Mouse (Mus musculus) small intestine, adult 2 months (tissue): ENCODE data around the gene Ehd2. TPM values are rescaled to one million over a fixed set of nuclear protein-coding genes. Genes with fewer than 3 reads are reported as not detected.

Experiments
- H3K27ac ChIP-seq: fragments of 200-500 bp; 2 replicates; pipeline ENCODE4 v1.5.1; 2012; ENCODE audit warnings: low read depth, low read length, control low read depth, inconsistent platforms; ENCODE audit not compliant: insufficient read depth
- H3K27me3 ChIP-seq: fragments of 200-500 bp; 2 replicates; pipeline ENCODE4 v1.6.1; 2012; ENCODE audit warnings: mild to moderate bottlenecking, moderate library complexity, low read length, inconsistent platforms; ENCODE audit not compliant: control insufficient read depth, insufficient read depth
- H3K36me3 ChIP-seq: fragments of 200-500 bp; 2 replicates; pipeline ENCODE4 v1.6.1; 2012; ENCODE audit warnings: mild to moderate bottlenecking, low read length, control low read depth, inconsistent platforms; ENCODE audit not compliant: control insufficient read depth, insufficient read depth
- H3K4me1 ChIP-seq: fragments of 200-500 bp; 2 replicates; pipeline ENCODE4 v1.6.1; 2012; ENCODE audit warnings: low read length, inconsistent platforms, mixed read lengths; ENCODE audit not compliant: control insufficient read depth, insufficient read depth, insufficient read length
- H3K4me3 ChIP-seq: fragments of 200-500 bp; 2 replicates; pipeline ENCODE4 v1.5.1; 2012; ENCODE audit warnings: low read depth, mild to moderate bottlenecking, control low read depth, inconsistent platforms, low read length, moderate library complexity
- CTCF ChIP-seq: fragments of 200-500 bp; IDR thresholded peaks from 2 replicates; pipeline ENCODE4 v1.5.1; 2012; ENCODE audit warnings: low read depth, mild to moderate bottlenecking, control low read depth, inconsistent platforms, low read length, moderate library complexity, mixed read lengths; ENCODE audit not compliant: insufficient replicate concordance, insufficient read length; ENCODE audit errors: extremely low read depth
- POLR2A ChIP-seq: fragments of 200-500 bp; IDR thresholded peaks from 2 replicates; pipeline ENCODE4 v1.6.1; 2012; ENCODE audit warnings: low read depth, mild to moderate bottlenecking, control low read depth, inconsistent platforms, low read length, moderate library complexity
- WGBS: fragments of 180-500 bp; shearing (Covaris S2); methylation state at CpG from one replicate; pipeline ENCODE4 v1.1.7; 2018; 5-methylcytosine and 5-hydroxymethylcytosine counted together
- polyA plus RNA-seq: library from polyadenylated mRNA; depleted of rRNA; stranded (reverse); fragments of >200 nt; gene quantifications from 2 replicates; pipeline ENCODE4 v1.2.3, GENCODE M21; 2012

Gene Ehd2
- polyA plus RNA-seq, 1 experiment = 14.5 TPM

DNA sequence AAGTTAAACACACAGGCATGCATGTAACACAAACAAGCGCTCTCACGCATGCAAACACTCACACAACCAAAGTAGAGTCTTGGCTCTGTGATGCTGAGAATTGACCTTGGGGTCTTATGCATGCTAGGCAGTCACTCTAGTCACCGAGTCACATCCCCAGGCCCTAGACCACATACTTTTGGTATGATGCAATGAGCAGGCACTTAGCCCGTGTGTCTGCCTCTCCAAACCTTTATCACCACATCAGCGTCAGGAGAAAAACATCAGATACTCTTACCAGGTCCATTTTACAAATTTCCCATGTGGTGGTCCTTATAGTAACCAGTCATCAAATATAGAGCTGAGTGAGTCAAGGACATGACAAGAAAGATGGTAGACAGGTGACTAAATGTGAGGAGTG lies 43.3 kb upstream of the Ehd2 start:
- Histone ChIP-seq H3K4me1 (peaks cover 37% of the 10 kb centered on the region; the same call in 1 of the 2 replicates), H3K4me3 (no peak overlapping the region), H3K36me3 (no peaks in the 10 kb centered on the region), H3K27ac (no peak overlapping the region), H3K27me3 (no peaks in the 10 kb centered on the region)
- WGBS = 71% methylated on average over 5 of the region's 5 CpGs
- no peak for TF ChIP-seq CTCF
- no peak for TF ChIP-seq POLR2A

- Histone ChIP-seq H3K4me3 (no peak overlapping the region), H3K27me3 (no peaks in the 10 kb centered on the region), H3K36me3 (no peaks in the 10 kb centered on the region), H3K27ac (no peak overlapping the region), H3K4me1 (peaks cover 31% of the 10 kb centered on the region; the same call in 1 of the 2 replicates)
- TF ChIP-seq CTCF = no peak
- no peak for TF ChIP-seq POLR2A
- 87% methylated on average over 7 of the region's 7 CpGs for WGBS
These were observed 42.3 kb upstream of the Ehd2 start for GRCm38 (mm10) chr7:16009636-16010035.

DNA sequence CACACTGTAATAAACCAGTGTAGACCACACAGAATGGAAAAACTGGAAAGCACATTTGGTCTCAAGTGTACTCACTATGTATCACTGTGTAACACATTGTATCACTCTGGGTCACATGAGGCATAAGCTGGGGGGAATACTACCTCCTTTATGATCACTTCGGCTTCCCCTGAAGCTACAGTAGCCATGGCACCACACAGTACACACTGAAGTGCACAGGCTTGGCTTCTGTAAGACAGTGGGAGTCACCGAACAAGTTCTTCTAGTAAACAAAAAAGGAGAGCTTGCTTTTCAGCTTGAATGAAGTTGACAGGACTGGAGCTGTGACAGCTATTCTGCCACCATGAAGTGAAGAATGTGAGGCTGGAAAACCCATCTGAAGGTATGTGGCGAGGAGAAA lies 37.7 kb upstream of the Ehd2 start:
- TF ChIP-seq CTCF = no peak
- no peak for TF ChIP-seq POLR2A
- WGBS = 68% methylated on average over 3 of the region's 3 CpGs
- Histone ChIP-seq H3K4me1 (peaks cover 17% of the 10 kb centered on the region), H3K27me3 (no peaks in the 10 kb centered on the region), H3K4me3 (no peak overlapping the region), H3K27ac (0 out of 2 replicates have a peak overlapping the region, but pooled peaks have one; percentile 49), H3K36me3 (no peaks in the 10 kb centered on the region)

DNA sequence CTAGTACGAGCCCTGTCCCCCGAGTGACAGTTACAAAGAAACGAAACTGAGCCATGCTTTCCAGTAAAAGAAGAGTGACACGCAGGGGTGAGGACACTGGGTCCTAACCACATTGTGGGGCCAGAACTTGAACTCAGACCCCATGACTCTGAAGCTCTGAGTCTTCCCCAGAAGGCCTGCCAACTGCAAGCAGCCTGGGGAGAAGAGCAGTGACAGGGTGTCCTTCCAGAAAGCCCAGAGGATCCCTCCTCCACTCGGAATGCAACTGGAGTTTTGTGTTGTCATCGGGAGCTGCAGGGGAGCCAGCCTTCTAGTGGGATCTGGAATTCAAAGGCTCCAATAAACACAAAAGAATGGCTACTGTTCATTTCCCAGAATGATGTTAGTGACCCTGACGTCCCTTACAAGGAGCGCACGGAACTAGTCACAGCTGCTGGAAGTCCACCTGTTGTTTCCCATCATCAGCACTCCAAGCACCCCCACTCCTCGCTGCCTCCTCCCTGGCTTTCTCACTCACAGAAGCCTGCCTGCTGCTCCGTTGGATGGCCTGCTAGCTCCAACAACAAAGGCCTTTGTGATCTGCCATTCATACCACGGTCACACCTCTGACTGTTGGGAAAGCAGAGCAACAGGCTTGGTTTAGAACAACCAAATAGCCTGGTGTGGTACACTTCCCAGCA lies 37.0 kb upstream of the Ehd2 start:
- WGBS = 72% methylated on average over 12 of the region's 12 CpGs
- Histone ChIP-seq H3K27me3 (no peaks in the 10 kb centered on the region), H3K4me1 (peaks cover 17% of the 10 kb centered on the region), H3K36me3 (peaks cover 1% of the 10 kb centered on the region), H3K27ac (peak overlapping the region; percentile 49), H3K4me3 (no peak overlapping the region)
- TF ChIP-seq POLR2A (no peak), CTCF (no peak)

- Histone ChIP-seq H3K4me1 (peaks cover 17% of the 10 kb centered on the region), H3K36me3 (peaks cover 5% of the 10 kb centered on the region), H3K27ac (no peak overlapping the region), H3K4me3 (no peak overlapping the region), H3K27me3 (no peaks in the 10 kb centered on the region)
- no peak for TF ChIP-seq POLR2A
- no peak for TF ChIP-seq CTCF
- WGBS = 44% methylated on average over 4 of the region's 4 CpGs
These were observed 35.7 kb upstream of the Ehd2 start for GRCm38 (mm10) chr7:16003032-16003431.

DNA sequence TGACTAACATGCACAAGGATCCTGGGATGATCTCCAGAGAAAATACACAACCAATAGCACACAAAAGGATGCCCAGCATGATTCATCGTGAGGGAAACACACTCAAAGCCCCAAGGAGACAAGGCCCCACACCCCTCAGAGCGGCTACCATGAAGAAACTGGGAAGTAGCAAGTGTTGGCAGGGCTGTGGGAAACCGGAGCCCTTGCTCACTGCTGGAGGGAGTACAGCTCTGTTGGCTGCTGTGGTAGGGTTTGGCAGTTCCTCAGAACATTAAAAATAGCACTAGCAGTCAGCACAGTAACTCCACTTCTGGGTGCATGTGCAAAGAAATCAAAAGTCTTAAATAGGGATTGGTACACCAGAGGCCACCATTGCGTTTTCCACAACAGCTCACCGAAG lies 34.8 kb upstream of the Ehd2 start:
- H3K27ac ChIP-seq = no peak overlapping the region
- 65% methylated on average over 5 of the region's 5 CpGs for WGBS
- H3K4me1 ChIP-seq = peaks cover 17% of the 10 kb centered on the region
- H3K27me3 ChIP-seq = no peaks in the 10 kb centered on the region
- H3K4me3 ChIP-seq = no peak overlapping the region
- TF ChIP-seq CTCF (no peak), POLR2A (no peak)
- peaks cover 11% of the 10 kb centered on the region for H3K36me3 ChIP-seq

DNA sequence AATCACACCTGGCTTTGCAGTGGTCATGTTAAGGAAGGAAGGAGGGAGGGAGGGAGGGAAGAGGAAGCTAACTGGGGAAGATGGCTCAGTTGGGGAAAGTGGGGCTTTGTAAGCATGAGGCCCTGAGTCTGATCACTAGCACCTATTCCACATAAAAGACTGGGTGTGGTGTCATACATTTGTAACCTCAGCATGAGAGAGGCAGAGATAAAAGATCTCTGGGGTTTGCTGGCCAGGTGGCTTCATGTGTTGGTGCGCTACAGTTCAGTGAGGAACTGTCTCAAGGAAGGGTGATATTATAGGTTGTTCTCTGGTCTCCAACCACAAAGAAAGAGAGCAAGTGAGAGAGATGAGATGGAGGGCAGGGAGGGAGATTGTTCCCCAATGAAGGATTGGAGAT lies 34.3 kb upstream of the Ehd2 start:
- Histone ChIP-seq H3K4me3 (no peak overlapping the region), H3K4me1 (peaks cover 17% of the 10 kb centered on the region), H3K27ac (no peak overlapping the region), H3K36me3 (peaks cover 15% of the 10 kb centered on the region), H3K27me3 (no peaks in the 10 kb centered on the region)
- 75% methylated on average over 1 of the region's 1 CpGs for WGBS
- TF ChIP-seq CTCF = no peak
- no peak for TF ChIP-seq POLR2A
